Mouse (Mus musculus): Measurements from ENCODE around the gene Olfr1495. TPM values are rescaled to one million over a fixed set of nuclear protein-coding genes. Genes with fewer than 3 reads are reported as not detected.
"Not testable (repeated sequence)": the region's sequence is repeated elsewhere in the genome, so short reads cannot be mapped to it uniquely, and the experiment has no call there.

Gene Olfr1495
- polyA plus RNA-seq (2015; fragmentation: Nextera tagmentation; extraction: Ambion mirVana): not detected in 2 replicates

GRCm38 (mm10) chr19:13764306-13764705, at the start of gene Olfr1495:
TSS of gene Olfr1495 (plus strand) at chr19:13764606.
- Histone ChIP-seq H3K4me2 (ENCODE audit: low read depth, low read length) (no peak within 1 kb of the TSS), H3K27me3 (ENCODE audit: control insufficient read depth, insufficient read depth, low read length) (no peaks in the 10 kb centered on the region), H3K9ac (ENCODE audit: low read length) (no peak within 1 kb of the TSS), H3K4me3 (ENCODE audit: low read length) (no peak within 1 kb of the TSS), H3K27ac (ENCODE audit: low read length) (no peak within 1 kb of the TSS), H3K9me3 (replicated peaks; ENCODE audit: control insufficient read depth, low read length) (0 out of 2 replicates have a peak, but pooled peaks cover 4% of the 10 kb centered on the region), H3K4me1 (ENCODE audit: control insufficient read depth, insufficient read depth, low read length) (no peaks in the 10 kb centered on the region), H3K36me3 (ENCODE audit: control insufficient read depth, insufficient read depth) (no peaks in the 10 kb centered on the region)
- no peak for ATAC-seq (replicated peaks; ENCODE audit: extremely low read depth, insufficient read depth, low FRiP score)
- WGBS: 66% methylated on average over 3 of the region's 3 CpGs

- H3K4me3 ChIP-seq (ENCODE audit: low read length): no peak within 1 kb of the TSS
- H3K27me3 ChIP-seq (ENCODE audit: control insufficient read depth, insufficient read depth, low read length): no peaks in the 10 kb centered on the region
- ATAC-seq (replicated peaks; ENCODE audit: extremely low read depth, insufficient read depth, low FRiP score): no peak
- H3K9ac ChIP-seq (ENCODE audit: low read length): no peak within 1 kb of the TSS
- WGBS: 47% methylated on average over 2 of the region's 2 CpGs
- no peaks in the 10 kb centered on the region for H3K36me3 ChIP-seq (ENCODE audit: control insufficient read depth, insufficient read depth)
- no peak within 1 kb of the TSS for H3K4me2 ChIP-seq (ENCODE audit: low read depth, low read length)
- no peaks in the 10 kb centered on the region for H3K4me1 ChIP-seq (ENCODE audit: control insufficient read depth, insufficient read depth, low read length)
- no peak within 1 kb of the TSS for H3K27ac ChIP-seq (ENCODE audit: low read length)
- H3K9me3 ChIP-seq (replicated peaks; ENCODE audit: control insufficient read depth, low read length): no peaks in the 10 kb centered on the region
Observed at GRCm38 (mm10) chr19:13722978-13723377, 41.4 kb upstream of the Olfr1495 start, which contains the start of gene Olfr1493-ps1. TSS of gene Olfr1493-ps1 (plus strand) at chr19:13723278.

- H3K4me2 ChIP-seq (ENCODE audit: low read depth, low read length): no peak within 1 kb of the TSS
- no peak for ATAC-seq (replicated peaks; ENCODE audit: extremely low read depth, insufficient read depth, low FRiP score)
- H3K4me1 ChIP-seq (ENCODE audit: control insufficient read depth, insufficient read depth, low read length): no peaks in the 10 kb centered on the region
- no peaks in the 10 kb centered on the region for H3K36me3 ChIP-seq (ENCODE audit: control insufficient read depth, insufficient read depth)
- no peaks in the 10 kb centered on the region for H3K9me3 ChIP-seq (replicated peaks; ENCODE audit: control insufficient read depth, low read length)
- no peaks in the 10 kb centered on the region for H3K27me3 ChIP-seq (ENCODE audit: control insufficient read depth, insufficient read depth, low read length)
- H3K4me3 ChIP-seq (ENCODE audit: low read length): no peak within 1 kb of the TSS
- no peak within 1 kb of the TSS for H3K27ac ChIP-seq (ENCODE audit: low read length)
- 80% methylated on average over 4 of the region's 4 CpGs for WGBS
- no peak within 1 kb of the TSS for H3K9ac ChIP-seq (ENCODE audit: low read length)
Observed at GRCm38 (mm10) chr19:13739428-13739827, 25.0 kb upstream of the Olfr1495 start, which contains the start of gene Olfr1494. TSS of gene Olfr1494 (plus strand) at chr19:13739728.

GRCm38 (mm10) chr19:13749366-13749765, 15.0 kb upstream of the Olfr1495 start:
- Histone ChIP-seq H3K9ac (ENCODE audit: low read length) (no peak overlapping the region), H3K9me3 (replicated peaks; ENCODE audit: control insufficient read depth, low read length) (peaks cover 3% of the 10 kb centered on the region; the same call in 1 of the 2 replicates), H3K4me2 (ENCODE audit: low read depth, low read length) (no peak overlapping the region), H3K36me3 (ENCODE audit: control insufficient read depth, insufficient read depth) (no peaks in the 10 kb centered on the region), H3K4me1 (ENCODE audit: control insufficient read depth, insufficient read depth, low read length) (no peaks in the 10 kb centered on the region), H3K4me3 (ENCODE audit: low read length) (no peak overlapping the region), H3K27me3 (ENCODE audit: control insufficient read depth, insufficient read depth, low read length) (no peaks in the 10 kb centered on the region), H3K27ac (ENCODE audit: low read length) (no peak overlapping the region)
- ATAC-seq (replicated peaks; ENCODE audit: extremely low read depth, insufficient read depth, low FRiP score): no peak
- 89% methylated on average over 1 of the region's 1 CpGs for WGBS

GRCm38 (mm10) chr19:13768565-13769276, 4.3 kb downstream of the Olfr1495 start:
- Histone ChIP-seq H3K4me1 (ENCODE audit: control insufficient read depth, insufficient read depth, low read length) (no peaks in the 10 kb centered on the region), H3K27me3 (ENCODE audit: control insufficient read depth, insufficient read depth, low read length) (no peaks in the 10 kb centered on the region), H3K4me3 (ENCODE audit: low read length) (no peak overlapping the region), H3K27ac (ENCODE audit: low read length) (no peak overlapping the region), H3K9ac (ENCODE audit: low read length) (no peak overlapping the region), H3K9me3 (replicated peaks; ENCODE audit: control insufficient read depth, low read length) (peaks cover 4% of the 10 kb centered on the region; the same call in 1 of the 2 replicates), H3K4me2 (ENCODE audit: low read depth, low read length) (no peak overlapping the region), H3K36me3 (ENCODE audit: control insufficient read depth, insufficient read depth) (no peaks in the 10 kb centered on the region)
- WGBS: 84% methylated on average over 9 of the region's 9 CpGs
- no peak for ATAC-seq (replicated peaks; ENCODE audit: extremely low read depth, insufficient read depth, low FRiP score)

GRCm38 (mm10) chr19:13777578-13777977, 13.2 kb downstream of the Olfr1495 start, which contains the start of gene Olfr1496:
TSS of gene Olfr1496 (plus strand) at chr19:13777878.
- Histone ChIP-seq H3K4me3 (ENCODE audit: low read length) (no peak within 1 kb of the TSS), H3K4me1 (ENCODE audit: control insufficient read depth, insufficient read depth, low read length) (no peaks in the 10 kb centered on the region), H3K27ac (ENCODE audit: low read length) (no peak within 1 kb of the TSS), H3K27me3 (ENCODE audit: control insufficient read depth, insufficient read depth, low read length) (no peaks in the 10 kb centered on the region), H3K9ac (ENCODE audit: low read length) (no peak within 1 kb of the TSS), H3K36me3 (ENCODE audit: control insufficient read depth, insufficient read depth) (no peaks in the 10 kb centered on the region), H3K4me2 (ENCODE audit: low read depth, low read length) (no peak within 1 kb of the TSS), H3K9me3 (replicated peaks; ENCODE audit: control insufficient read depth, low read length) (no peaks in the 10 kb centered on the region)
- ATAC-seq (replicated peaks; ENCODE audit: extremely low read depth, insufficient read depth, low FRiP score): no peak
- WGBS: 74% methylated on average over 1 of the region's 1 CpGs

- Histone ChIP-seq H3K4me3 (ENCODE audit: low read length) (no peak within 1 kb of the TSS), H3K27ac (ENCODE audit: low read length) (no peak within 1 kb of the TSS), H3K9me3 (replicated peaks; ENCODE audit: control insufficient read depth, low read length) (no peaks in the 10 kb centered on the region), H3K9ac (ENCODE audit: low read length) (no peak within 1 kb of the TSS), H3K4me2 (ENCODE audit: low read depth, low read length) (no peak within 1 kb of the TSS), H3K36me3 (ENCODE audit: control insufficient read depth, insufficient read depth) (no peaks in the 10 kb centered on the region), H3K27me3 (ENCODE audit: control insufficient read depth, insufficient read depth, low read length) (no peaks in the 10 kb centered on the region), H3K4me1 (ENCODE audit: control insufficient read depth, insufficient read depth, low read length) (no peaks in the 10 kb centered on the region)
- no peak for ATAC-seq (replicated peaks; ENCODE audit: extremely low read depth, insufficient read depth, low FRiP score)
Observed at GRCm38 (mm10) chr19:13798102-13798501, 33.7 kb downstream of the Olfr1495 start, which contains the start of gene Olfr1497. TSS of gene Olfr1497 (minus strand) at chr19:13798202.

- H3K36me3 ChIP-seq (ENCODE audit: control insufficient read depth, insufficient read depth); H3K4me1 ChIP-seq (ENCODE audit: control insufficient read depth, insufficient read depth, low read length); ATAC-seq (replicated peaks; ENCODE audit: extremely low read depth, insufficient read depth, low FRiP score); H3K4me2 ChIP-seq (ENCODE audit: low read depth, low read length); H3K9me3 ChIP-seq (replicated peaks; ENCODE audit: control insufficient read depth, low read length); H3K27me3 ChIP-seq (ENCODE audit: control insufficient read depth, insufficient read depth, low read length); H3K27ac ChIP-seq (ENCODE audit: low read length); H3K9ac ChIP-seq (ENCODE audit: low read length); H3K4me3 ChIP-seq (ENCODE audit: low read length): not testable (repeated sequence)
- WGBS: 56% methylated on average over 1 of the region's 1 CpGs
Observed at GRCm38 (mm10) chr19:13805486-13805885, 41.1 kb downstream of the Olfr1495 start.

GRCm38 (mm10) chr19:13812823-13813222, 48.4 kb downstream of the Olfr1495 start:
- Histone ChIP-seq H3K4me3 (ENCODE audit: low read length) (no peak overlapping the region), H3K27me3 (ENCODE audit: control insufficient read depth, insufficient read depth, low read length) (no peaks in the 10 kb centered on the region), H3K4me2 (ENCODE audit: low read depth, low read length) (no peak overlapping the region), H3K9me3 (replicated peaks; ENCODE audit: control insufficient read depth, low read length) (no peaks in the 10 kb centered on the region), H3K4me1 (ENCODE audit: control insufficient read depth, insufficient read depth, low read length) (no peaks in the 10 kb centered on the region), H3K27ac (ENCODE audit: low read length) (no peak overlapping the region), H3K36me3 (ENCODE audit: control insufficient read depth, insufficient read depth) (no peaks in the 10 kb centered on the region), H3K9ac (ENCODE audit: low read length) (no peak overlapping the region)
- 52% methylated on average over 2 of the region's 2 CpGs for WGBS
- ATAC-seq (replicated peaks; ENCODE audit: extremely low read depth, insufficient read depth, low FRiP score): no peak

All from heart, embryonic 16.5 days (tissue).